Mouse (Mus musculus) G1E (cell line): ENCODE measurements around the gene Epha2.

ENCODE experiments used
- CTCF ChIP-seq: IDR thresholded peaks from 2 replicates; pipeline ENCODE4 v1.5.1; 2012; ENCODE audit warnings: low read depth, low read length, inconsistent platforms, mixed read lengths
- GATA1 ChIP-seq: IDR thresholded peaks from 2 replicates; pipeline ENCODE4 v1.6.1; 2012; ENCODE audit warnings: borderline replicate concordance, low read length, inconsistent platforms, mixed read lengths
- GATA2 ChIP-seq: IDR thresholded peaks from 2 replicates; pipeline ENCODE4 v1.6.1; 2012; ENCODE audit warnings: low read depth, low read length, inconsistent platforms, borderline replicate concordance
- POLR2AphosphoS5 ChIP-seq: IDR thresholded peaks from 2 replicates; pipeline ENCODE4 v1.6.1; 2012; ENCODE audit warnings: low read depth, low read length, inconsistent platforms; ENCODE audit not compliant: insufficient replicate concordance
- TAL1 ChIP-seq: conservative IDR thresholded peaks from 2 replicates; pipeline ENCODE4 v1.6.1; 2012; ENCODE audit warnings: low read depth, low read length, inconsistent platforms, mixed read lengths

- TF ChIP-seq CTCF (no peak), GATA1 (no peak), POLR2AphosphoS5 (no peak), TAL1 (no peak), GATA2 (no peak)
Observed at GRCm38 (mm10) chr4:141270201-141270940, 30.7 kb upstream of the Epha2 start.
